Mouse (Mus musculus) neural tube, embryonic 11.5 days (tissue): Measurements from ENCODE around the gene Krt28. TPM values are rescaled to one million over a fixed set of nuclear protein-coding genes. Genes with fewer than 3 reads are reported as not detected.

Source experiments
- ATAC-seq: fragments of 200-750 bp; cut with Nextera tagmentation; 2 replicates; pipeline ENCODE4 v1.8.0; 2017; ENCODE audit warnings: moderate number of reproducible peaks, mild to moderate bottlenecking, moderate TSS enrichment, moderate library complexity; ENCODE audit not compliant: insufficient read depth, low FRiP score, low TSS enrichment
- DNase-seq: peaks from one replicate; pipeline ENCODE4 v3.0.0-alpha.2; 2015; ENCODE audit warnings: low spot score
- H3K27ac ChIP-seq: fragments of 300-500 bp; sonication (generic); 2 replicates; pipeline ENCODE4 v1.5.1; 2014; ENCODE audit warnings: low read depth, mild to moderate bottlenecking, low read length
- H3K27me3 ChIP-seq: fragments of 300-500 bp; sonication (generic); 2 replicates; pipeline ENCODE4 v1.6.1; 2014; ENCODE audit warnings: mild to moderate bottlenecking, low read length, mixed read lengths; ENCODE audit not compliant: control insufficient read depth, insufficient read depth
- H3K36me3 ChIP-seq: fragments of 300-500 bp; sonication (generic); 2 replicates; pipeline ENCODE4 v1.6.1; 2014; ENCODE audit warnings: mild to moderate bottlenecking, low read length, moderate library complexity, mixed read lengths; ENCODE audit not compliant: control insufficient read depth, insufficient read depth
- H3K4me1 ChIP-seq: fragments of 300-500 bp; sonication (generic); 2 replicates; pipeline ENCODE4 v1.6.1; 2014; ENCODE audit warnings: low read length, mixed read lengths; ENCODE audit not compliant: control insufficient read depth, insufficient read depth
- H3K4me2 ChIP-seq: fragments of 300-500 bp; sonication (generic); 2 replicates; pipeline ENCODE4 v1.6.1; 2014; ENCODE audit warnings: low read depth, mild to moderate bottlenecking, moderate library complexity
- H3K4me3 ChIP-seq: fragments of 300-500 bp; sonication (generic); 2 replicates; pipeline ENCODE4 v1.5.1; 2014; ENCODE audit warnings: low read depth, low read length
- H3K9ac ChIP-seq: fragments of 300-500 bp; sonication (generic); 2 replicates; pipeline ENCODE4 v1.6.1; 2014; ENCODE audit warnings: mild to moderate bottlenecking, low read length
- H3K9me3 ChIP-seq: fragments of 300-500 bp; sonication (generic); 2 replicates; pipeline ENCODE4 v1.6.1; 2016; ENCODE audit warnings: low read length; ENCODE audit not compliant: control insufficient read depth
- WGBS: fragments of 180-500 bp; shearing (Covaris S2); extraction: QIAGEN DNeasy Blood & Tissue Kit; methylation state at CpG from one replicate; pipeline ENCODE4 v1.1.7; 2014; 5-methylcytosine and 5-hydroxymethylcytosine counted together
- polyA plus RNA-seq: library from polyadenylated mRNA; unstranded; fragments of >200 nt; fragmentation: Nextera tagmentation; extraction: Ambion mirVana; gene quantifications from 2 replicates; pipeline ENCODE4 v1.2.1, GENCODE M21; 2014

The Krt28 gene
- polyA plus RNA-seq, result 0.15 and 0.19 TPM in 2 replicates

DNA sequence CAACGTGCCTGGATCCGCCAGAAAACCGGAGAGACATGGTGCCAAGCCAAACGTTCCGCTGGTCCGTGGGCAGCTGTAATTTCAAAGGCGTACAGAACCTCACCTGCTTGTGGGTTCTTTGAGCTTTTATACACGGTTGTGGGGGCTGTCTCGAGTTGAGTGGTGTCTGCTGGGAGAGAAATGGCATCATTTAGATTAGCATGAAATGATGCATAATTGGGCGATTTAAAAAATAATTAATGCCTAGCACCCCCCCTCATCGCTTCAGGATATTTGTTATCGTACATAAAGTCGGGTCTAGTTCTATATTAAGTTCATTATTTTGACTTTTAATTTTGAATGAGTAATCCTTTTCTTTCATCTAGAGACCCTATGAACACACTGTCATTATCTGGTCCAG is at the start of gene Krt28:
Gene Krt28, minus strand, starts transcription at position 101 of the 400 bp plus-strand sequence.
- ATAC-seq (no peak), DNase-seq (no peak)
- no peak within 1 kb of the TSS for H3K27ac ChIP-seq
- no peaks in the 10 kb centered on the region for H3K9me3 ChIP-seq
- no peaks in the 10 kb centered on the region for H3K36me3 ChIP-seq
- no peak within 1 kb of the TSS for H3K4me3 ChIP-seq
- H3K9ac ChIP-seq, result no peak within 1 kb of the TSS
- no peaks in the 10 kb centered on the region for H3K27me3 ChIP-seq
- no peak within 1 kb of the TSS for H3K4me2 ChIP-seq
- no peaks in the 10 kb centered on the region for H3K4me1 ChIP-seq
- WGBS, result 83% methylated on average over 13 of the region's 13 CpGs

DNA sequence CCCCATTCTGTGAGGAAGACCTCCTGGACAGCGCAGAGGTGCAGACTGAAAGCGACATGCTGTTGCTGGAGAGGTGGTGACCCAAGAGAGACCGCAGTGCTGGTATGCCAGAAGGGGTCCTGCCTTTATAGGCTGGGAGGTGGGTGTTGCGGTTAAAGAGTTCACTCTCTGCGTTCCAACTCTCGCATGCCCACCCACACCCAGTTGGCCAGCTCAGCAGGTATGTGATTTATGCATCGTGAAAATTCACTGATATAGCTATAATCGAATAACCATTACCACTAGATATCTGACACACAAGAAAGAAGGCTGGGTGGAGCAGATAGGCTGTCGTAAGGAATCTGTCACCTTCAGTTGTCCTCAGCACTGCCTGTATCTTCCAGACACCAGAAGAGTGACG is 47.5 kb upstream of the Krt28 start, which contains the start of gene Krt12:
Gene Krt12, minus strand, starts transcription at position 101 of the 400 bp plus-strand sequence.
- DNase-seq (no peak), ATAC-seq (no peak)
- Histone ChIP-seq H3K9ac (no peak within 1 kb of the TSS), H3K27me3 (no peaks in the 10 kb centered on the region), H3K36me3 (no peaks in the 10 kb centered on the region), H3K4me1 (no peaks in the 10 kb centered on the region), H3K9me3 (no peaks in the 10 kb centered on the region), H3K4me2 (no peak within 1 kb of the TSS), H3K4me3 (no peak within 1 kb of the TSS), H3K27ac (no peak within 1 kb of the TSS)
- WGBS, result 86% methylated on average over 10 of the region's 10 CpGs

DNA sequence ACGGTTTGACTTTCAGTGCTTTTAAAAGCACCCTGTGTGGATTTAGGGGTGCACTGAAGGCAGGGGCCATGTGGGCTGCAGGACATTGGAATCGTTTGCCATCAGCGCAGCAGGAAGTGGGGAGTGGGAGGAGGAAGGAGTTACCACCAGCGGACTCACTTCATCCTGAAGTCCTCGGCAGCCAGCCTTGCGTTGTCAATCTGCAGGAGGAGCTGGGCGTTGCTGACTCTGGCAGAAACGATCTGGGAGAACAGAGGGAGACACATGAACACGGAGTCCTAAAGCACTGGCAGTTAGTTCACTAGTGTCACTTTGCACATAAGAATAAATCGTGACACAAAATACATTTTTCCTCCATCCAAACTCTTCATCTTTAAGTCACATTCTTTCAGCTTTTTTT is 45.9 kb upstream of the Krt28 start:
- no peaks in the 10 kb centered on the region for H3K9me3 ChIP-seq
- no peak overlapping the region for H3K4me2 ChIP-seq
- no peaks in the 10 kb centered on the region for H3K27me3 ChIP-seq
- H3K36me3 ChIP-seq, result no peaks in the 10 kb centered on the region
- H3K9ac ChIP-seq, result no peak overlapping the region
- WGBS, result 58% methylated on average over 10 of the region's 10 CpGs
- ATAC-seq (no peak), DNase-seq (no peak)
- no peak overlapping the region for H3K27ac ChIP-seq
- H3K4me3 ChIP-seq, result no peak overlapping the region
- H3K4me1 ChIP-seq, result no peaks in the 10 kb centered on the region

DNA sequence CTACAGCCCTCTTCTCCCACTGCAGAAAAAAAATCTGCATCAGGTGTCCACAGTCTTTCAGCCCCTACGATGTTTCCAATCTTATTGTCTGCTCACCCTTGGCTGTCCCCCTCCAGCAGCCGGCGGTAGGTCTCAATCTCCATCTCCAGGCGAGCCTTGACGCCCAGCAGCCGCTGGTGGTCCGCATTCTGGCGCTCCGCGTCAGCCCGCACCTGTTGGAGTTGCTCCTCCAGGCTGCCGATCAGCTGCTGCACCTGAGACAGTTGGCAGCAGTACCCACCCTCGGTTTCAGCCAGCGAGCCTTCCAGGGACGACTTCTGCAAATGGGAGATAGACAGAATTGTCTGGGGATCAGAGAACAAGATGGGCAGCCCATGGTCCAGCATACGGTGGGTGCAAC is 43.1 kb upstream of the Krt28 start:
- DNase-seq, result no peak
- Histone ChIP-seq H3K4me1 (no peaks in the 10 kb centered on the region), H3K36me3 (no peaks in the 10 kb centered on the region), H3K9me3 (no peaks in the 10 kb centered on the region), H3K4me2 (no peak overlapping the region), H3K9ac (no peak overlapping the region), H3K4me3 (no peak overlapping the region), H3K27me3 (no peaks in the 10 kb centered on the region), H3K27ac (no peak overlapping the region)
- WGBS, result 74% methylated on average over 16 of the region's 16 CpGs
- ATAC-seq, result no peak

DNA sequence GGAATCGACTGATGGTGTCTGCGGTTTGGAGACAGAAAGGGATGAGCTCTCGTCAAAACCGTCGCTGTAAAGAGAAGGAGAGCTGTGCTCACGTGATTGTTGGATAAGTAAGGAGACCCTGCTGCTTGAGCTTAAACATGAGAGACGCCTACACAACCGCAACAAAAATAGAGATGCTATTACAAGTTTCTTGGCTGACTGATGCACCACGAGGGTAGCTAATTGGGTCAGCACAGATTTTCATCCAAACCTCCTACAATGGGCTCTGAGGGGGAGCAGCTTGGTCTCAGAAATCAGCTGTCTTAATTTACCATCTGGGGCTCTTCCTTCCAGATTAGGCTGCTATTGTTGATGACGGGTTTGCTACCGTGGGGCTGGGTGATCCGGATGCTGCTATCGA is 42.2 kb upstream of the Krt28 start:
- ATAC-seq (no peak), DNase-seq (no peak)
- H3K4me2 ChIP-seq, result no peak overlapping the region
- 88% methylated on average over 13 of the region's 13 CpGs for WGBS
- no peaks in the 10 kb centered on the region for H3K4me1 ChIP-seq
- H3K36me3 ChIP-seq, result no peaks in the 10 kb centered on the region
- no peak overlapping the region for H3K4me3 ChIP-seq
- no peaks in the 10 kb centered on the region for H3K9me3 ChIP-seq
- no peak overlapping the region for H3K27ac ChIP-seq
- no peak overlapping the region for H3K9ac ChIP-seq
- H3K27me3 ChIP-seq, result no peaks in the 10 kb centered on the region

DNA sequence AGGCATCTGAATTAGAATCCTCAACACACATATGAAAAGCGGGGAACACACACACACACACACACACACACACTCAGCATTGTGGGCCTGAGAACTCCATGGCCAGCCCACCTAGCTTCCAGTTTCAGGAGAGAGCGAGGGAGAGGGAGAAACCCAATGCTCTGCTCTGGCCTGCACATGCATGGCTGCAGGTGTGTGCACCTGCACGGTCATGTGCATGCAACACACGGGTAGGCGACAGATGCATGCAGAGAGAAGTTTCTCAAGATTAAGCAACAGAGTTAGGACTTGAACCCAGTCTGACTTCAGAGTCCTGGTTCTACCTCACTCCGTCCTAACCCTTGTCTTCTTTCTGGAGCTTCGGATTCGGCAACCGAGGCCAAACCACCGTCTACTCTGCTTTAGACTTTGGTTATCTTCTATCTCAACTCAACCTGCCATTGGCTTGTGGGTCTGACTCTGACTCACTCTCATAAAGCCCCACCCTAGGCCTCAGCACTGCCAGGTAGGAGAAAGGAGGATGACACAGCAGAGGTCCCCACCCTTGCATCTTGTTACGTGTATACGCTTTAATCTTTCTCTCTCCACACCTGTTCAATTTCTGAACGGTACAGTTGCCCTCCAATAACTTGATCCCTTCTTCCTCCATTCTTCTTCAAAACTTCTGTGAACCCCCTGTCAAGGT is 39.9 kb upstream of the Krt28 start:
- Histone ChIP-seq H3K9me3 (no peaks in the 10 kb centered on the region), H3K36me3 (no peaks in the 10 kb centered on the region), H3K4me3 (no peak overlapping the region), H3K4me1 (no peaks in the 10 kb centered on the region), H3K4me2 (no peak overlapping the region), H3K9ac (no peak overlapping the region), H3K27ac (no peak overlapping the region), H3K27me3 (no peaks in the 10 kb centered on the region)
- ATAC-seq (no peak), DNase-seq (no peak)
- 91% methylated on average over 13 of the region's 13 CpGs for WGBS

DNA sequence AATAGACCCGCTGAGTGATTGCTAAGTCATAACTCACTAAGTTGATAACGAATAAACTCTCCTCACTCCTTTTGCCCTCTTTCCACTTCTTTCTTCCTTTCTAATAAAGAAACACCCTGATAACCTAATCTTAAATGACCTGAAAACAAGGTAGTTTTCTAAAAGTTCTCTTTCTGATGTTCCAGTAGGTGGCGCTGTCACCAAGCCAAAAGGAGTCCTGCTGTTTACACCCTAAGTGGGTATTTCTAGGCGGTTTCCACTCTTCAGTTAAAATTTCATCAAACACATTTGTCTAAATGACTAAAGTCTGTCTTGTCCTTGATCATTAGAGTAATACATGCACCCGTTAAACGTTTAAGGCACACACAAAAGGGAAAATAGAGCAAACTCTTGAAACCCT is 38.5 kb upstream of the Krt28 start:
- Histone ChIP-seq H3K9ac (no peak overlapping the region), H3K27ac (no peak overlapping the region), H3K4me3 (no peak overlapping the region), H3K36me3 (no peaks in the 10 kb centered on the region), H3K27me3 (no peaks in the 10 kb centered on the region), H3K9me3 (no peaks in the 10 kb centered on the region), H3K4me1 (no peaks in the 10 kb centered on the region), H3K4me2 (no peak overlapping the region)
- DNase-seq (peak; percentile 27), ATAC-seq (no peak)
- WGBS, result 18% methylated on average over 6 of the region's 6 CpGs

DNA sequence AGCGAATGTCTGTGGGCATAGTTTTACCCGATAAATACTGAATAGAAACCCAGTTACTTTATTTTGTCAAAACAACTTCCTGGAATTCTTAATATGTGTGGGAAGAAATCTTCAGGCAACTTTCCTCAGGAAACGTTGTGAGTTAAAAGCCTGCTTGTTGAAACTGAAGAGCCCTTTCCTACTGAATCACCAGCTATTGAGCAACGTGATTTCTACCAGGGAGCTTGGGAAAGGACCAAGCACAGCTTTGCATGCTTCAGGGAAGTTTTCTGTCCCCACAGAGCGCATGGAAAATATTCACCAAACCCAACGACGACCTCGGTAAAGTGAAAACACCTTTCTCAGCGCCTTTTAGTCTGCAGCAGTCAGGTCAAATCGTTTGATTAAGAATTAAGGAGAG is 31.5 kb upstream of the Krt28 start:
- WGBS, result 82% methylated on average over 10 of the region's 10 CpGs
- no peak overlapping the region for H3K27ac ChIP-seq
- H3K4me1 ChIP-seq, result no peaks in the 10 kb centered on the region
- ATAC-seq (no peak), DNase-seq (no peak)
- H3K27me3 ChIP-seq, result no peaks in the 10 kb centered on the region
- H3K36me3 ChIP-seq, result no peaks in the 10 kb centered on the region
- no peak overlapping the region for H3K9ac ChIP-seq
- no peaks in the 10 kb centered on the region for H3K9me3 ChIP-seq
- H3K4me2 ChIP-seq, result no peak overlapping the region
- no peak overlapping the region for H3K4me3 ChIP-seq

DNA sequence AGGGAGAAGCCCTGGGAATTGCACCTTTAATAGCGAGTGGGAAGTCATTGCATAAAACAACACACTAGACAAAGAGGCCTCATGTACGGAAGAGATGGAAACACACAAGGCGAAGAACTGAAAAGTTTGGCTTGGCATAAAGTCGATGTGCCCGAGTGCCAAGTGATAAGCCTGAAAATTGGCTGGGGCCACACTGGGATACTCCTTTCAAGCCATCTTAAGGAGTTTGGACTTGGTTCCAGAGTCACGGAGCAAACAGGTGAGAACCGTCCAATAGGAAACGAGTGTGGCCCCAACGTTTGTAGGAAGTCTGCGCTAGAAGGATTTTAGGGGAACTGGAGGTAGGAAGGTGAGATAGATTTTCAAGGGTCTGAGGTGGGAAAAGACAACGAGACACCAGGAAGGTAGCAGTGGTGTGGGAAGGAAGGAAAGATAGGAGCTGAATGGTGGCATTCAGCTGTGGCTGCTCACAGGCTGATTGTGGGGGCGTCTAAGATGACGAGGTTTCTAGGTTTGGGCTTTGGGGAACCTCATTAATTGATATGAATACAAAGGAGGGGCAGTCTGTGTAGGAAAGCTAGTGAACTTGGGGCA is 25.4 kb upstream of the Krt28 start:
- Histone ChIP-seq H3K27me3 (no peaks in the 10 kb centered on the region), H3K4me3 (no peak overlapping the region), H3K27ac (no peak overlapping the region), H3K9ac (no peak overlapping the region), H3K36me3 (no peaks in the 10 kb centered on the region), H3K4me1 (no peaks in the 10 kb centered on the region), H3K9me3 (no peaks in the 10 kb centered on the region), H3K4me2 (no peak overlapping the region)
- DNase-seq, result no peak
- no peak for ATAC-seq
- WGBS, result 90% methylated on average over 13 of the region's 13 CpGs
